Mouse (Mus musculus): ENCODE results near the gene Olfr798.

Olfr798 gene

DNA sequence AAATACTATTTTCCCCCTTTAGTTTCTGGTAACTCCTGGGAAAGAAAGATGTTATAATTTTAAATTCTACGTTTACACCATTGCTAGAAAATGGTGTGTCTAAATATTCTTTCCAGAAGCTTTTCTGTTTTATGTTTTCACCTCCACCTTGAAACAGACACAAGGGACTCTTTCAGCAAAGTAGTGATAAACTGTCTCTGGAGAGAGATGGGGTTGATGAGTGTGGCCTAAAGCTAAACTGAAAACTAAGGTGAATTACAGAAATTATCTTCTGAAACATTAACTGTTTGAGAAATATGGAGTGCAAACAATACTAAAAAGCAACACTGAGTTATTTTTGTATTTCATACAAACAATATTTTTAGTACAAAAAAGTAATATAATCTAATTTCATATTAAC is at the start of gene Olfr798:
Olfr798 (minus strand) TSS at position 101 of the 400 bp plus-strand sequence.
- no peak for DNase-seq (ENCODE audit: low read depth, low spot score)

GRCm38 (mm10) chr10:129673765-129674164 is 46.0 kb upstream of the Olfr798 start, which contains the start of gene Olfr801:
Gene Olfr801 (minus strand): TSS chr10:129673865.
- DNase-seq (ENCODE audit: low read depth, low spot score): no peak

GRCm38 (mm10) chr10:129657394-129657793 is 29.7 kb upstream of the Olfr798 start, which contains the start of gene Olfr800:
Gene Olfr800 (plus strand): TSS chr10:129657694.
- DNase-seq (ENCODE audit: low read depth, low spot score): no peak

- no peak for DNase-seq (ENCODE audit: low read depth, low spot score)
Measured at GRCm38 (mm10) chr10:129651763-129652162, 24.0 kb upstream of the Olfr798 start.

GRCm38 (mm10) chr10:129637184-129637583 is 9.4 kb upstream of the Olfr798 start, which contains the start of gene Olfr799:
Gene Olfr799 (plus strand): TSS chr10:129637484.
- no peak for DNase-seq (ENCODE audit: low read depth, low spot score)

DNA sequence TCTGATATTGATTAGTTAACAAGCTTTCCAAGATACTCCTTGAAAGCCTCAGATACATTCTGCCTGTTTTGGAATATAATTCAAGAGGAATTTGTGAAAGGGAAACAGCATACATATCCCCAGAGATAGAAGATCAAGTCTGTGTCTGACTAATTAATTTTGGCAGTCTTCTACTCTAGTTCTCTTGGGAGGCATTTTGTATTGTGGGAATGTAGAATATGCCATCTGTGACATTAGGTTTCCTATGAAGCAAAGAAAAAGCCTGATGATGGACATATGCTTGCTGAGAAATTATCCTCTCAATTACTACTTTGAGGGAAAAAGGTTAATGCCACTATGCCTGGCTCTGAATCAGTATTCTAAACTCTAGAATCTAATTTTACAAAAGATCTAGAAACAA is 4.5 kb downstream of the Olfr798 start:
- DNase-seq (ENCODE audit: low read depth, low spot score): no peak

- peak; percentile 18 for DNase-seq (ENCODE audit: low read depth, low spot score)
Measured at GRCm38 (mm10) chr10:129621724-129622123, 6.0 kb downstream of the Olfr798 start.

GRCm38 (mm10) chr10:129612470-129612869 is 15.3 kb downstream of the Olfr798 start, which contains the start of gene Olfr796:
Gene Olfr796 (minus strand): TSS chr10:129612570.
- DNase-seq (ENCODE audit: low read depth, low spot score): no peak

DNA sequence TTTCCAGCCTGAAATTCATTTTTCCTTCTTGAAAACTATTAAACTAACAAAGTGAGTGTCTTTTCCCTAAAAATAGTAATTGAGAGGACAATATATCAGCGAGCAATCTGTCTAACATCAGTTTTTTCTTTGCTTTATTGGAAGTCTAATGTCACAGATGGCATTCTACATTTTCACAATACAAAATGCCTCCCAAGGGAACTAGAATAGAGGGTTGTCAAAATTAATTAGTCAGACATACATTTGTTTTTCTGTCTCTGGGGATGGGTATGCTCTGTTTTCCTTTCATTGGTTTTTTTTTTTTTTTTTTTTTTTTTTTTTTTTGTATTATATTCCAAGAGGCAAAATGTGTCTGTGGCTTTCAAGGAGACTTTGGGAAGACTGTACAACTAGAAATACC is 50.7 kb downstream of the Olfr798 start:
- no peak for DNase-seq (ENCODE audit: low read depth, low spot score)
